Mouse (Mus musculus) CD4-positive helper T cell, adult 2 months (primary cell): ENCODE results near the gene Ctc1.
A peak's percentile ranks its signal among the peaks of the same experiment; 100 is the strongest.
"Not testable (repeated sequence)": the region's sequence is repeated elsewhere in the genome, so short reads cannot be mapped to it uniquely, and the experiment has no call there.

Experiments
- DNase-seq: peaks from one replicate; pipeline ENCODE4 v3.0.0-alpha.2; 2012; ENCODE audit warnings: low read depth, missing footprints, low spot score

Ctc1 gene

DNA sequence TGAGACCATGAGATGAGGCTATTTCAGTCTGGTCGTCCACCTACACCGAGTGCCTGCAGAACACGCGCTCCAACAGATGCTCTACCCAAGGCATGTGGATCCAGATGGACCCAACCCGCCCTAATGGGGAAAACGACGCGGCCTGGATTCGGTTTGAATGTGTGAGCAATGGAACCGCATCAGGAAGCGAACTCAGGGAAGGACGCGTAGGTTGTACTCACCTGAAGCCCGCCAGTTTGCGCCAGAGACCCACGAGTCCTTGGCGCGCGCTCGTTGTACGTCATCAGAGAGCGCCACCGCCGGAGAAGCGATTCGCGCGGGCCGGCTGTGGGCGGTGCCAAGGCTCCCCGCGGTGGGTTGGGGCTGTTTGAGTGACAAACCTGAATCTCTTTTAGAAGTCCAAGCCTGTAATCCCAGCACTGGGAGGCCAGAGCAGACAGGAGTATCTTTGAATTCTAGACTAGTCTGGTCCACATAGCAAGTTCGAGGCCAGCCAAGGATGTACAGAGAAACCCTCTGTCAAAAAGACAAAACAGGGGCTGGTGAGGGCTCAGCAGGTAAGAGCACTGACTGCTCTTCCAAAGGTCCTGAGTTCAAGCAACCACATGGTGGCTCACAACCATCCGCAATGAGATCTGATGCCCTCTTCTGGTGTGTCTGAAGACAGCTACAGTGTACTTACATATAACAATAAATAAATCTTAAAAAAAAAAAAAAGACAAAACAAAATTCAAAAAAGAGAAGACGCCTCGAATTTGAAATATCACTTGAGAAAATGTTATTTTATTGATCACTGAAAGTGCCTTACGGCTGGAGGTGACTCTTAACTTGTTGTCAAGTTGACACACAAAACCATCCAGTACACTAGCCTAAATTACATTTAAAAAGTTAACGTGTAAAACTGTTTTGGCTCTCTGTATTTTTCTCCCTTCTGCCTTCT lies 7.3 kb upstream of the Ctc1 start, which contains the start of gene Pfas:
Gene Pfas, minus strand, starts transcription at position 279 of the 940 bp plus-strand sequence.
- DNase-seq, result peak; percentile 94

DNA sequence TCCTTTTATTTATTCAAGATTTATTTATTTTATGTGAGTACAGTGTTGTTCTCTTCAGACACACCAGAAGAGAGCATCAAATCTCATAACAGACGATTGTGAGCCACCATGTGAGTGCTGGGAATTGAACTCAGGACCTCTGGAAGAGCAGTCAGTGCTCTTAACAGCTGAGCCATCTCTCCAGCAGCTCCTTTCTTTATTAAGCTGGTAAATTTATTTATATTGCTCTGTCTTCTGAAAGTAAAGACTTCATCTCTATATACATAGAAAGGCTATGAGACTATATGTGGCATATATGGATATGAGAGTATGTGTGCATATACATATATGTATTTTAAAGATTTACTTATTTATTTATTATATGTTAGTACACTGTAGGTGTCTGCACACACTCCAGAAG lies 6.2 kb upstream of the Ctc1 start:
- DNase-seq, result no peak

- no peak for DNase-seq
Measured at GRCm38 (mm10) chr11:69010400-69011323, 5.0 kb upstream of the Ctc1 start.

DNA sequence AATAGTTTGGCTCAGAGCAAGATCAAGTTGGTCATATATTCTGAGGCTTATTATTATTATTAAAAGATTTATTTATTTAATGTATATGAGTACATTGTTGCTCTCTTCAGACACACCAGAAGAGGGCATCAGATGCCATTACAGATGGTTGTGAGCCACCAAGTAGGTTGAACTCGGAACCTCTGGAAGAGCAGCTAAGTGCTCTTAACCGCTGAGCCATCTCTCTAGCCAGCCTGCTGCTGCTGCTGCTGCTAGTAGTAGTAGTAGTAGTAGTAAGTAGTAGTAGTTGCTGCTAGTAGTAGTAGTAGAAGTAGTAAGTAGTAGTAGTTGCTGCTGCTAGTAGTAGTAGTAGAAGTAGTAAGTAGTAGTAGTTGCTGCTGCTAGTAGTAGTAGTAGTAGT lies 4.3 kb upstream of the Ctc1 start:
- DNase-seq, result not testable (repeated sequence)

DNA sequence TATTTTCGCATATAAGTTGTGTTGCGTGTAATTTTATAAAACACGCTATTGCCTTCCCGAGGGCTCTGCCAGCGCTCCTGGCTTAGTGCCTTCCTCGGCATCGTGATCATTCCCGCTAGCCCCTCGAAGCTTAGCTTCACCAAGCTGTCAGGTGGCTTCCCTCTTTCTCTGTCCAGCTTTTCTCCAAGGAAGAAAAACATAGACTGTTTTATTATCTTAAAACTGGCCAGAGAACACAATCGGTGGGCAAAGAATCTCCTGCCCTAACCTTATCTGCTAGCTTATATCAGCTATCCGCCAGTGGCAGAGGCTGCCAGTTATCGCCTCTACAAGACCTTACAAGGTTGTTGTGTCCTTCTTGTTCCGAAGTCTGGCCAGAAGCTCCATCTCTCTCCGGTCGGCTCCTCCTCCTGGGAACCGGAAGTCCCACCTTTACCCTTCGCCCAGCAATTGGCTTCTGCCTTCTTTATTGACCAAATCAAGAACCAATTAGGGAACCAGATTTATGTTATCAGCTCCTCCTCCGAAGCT lies 3.6 kb upstream of the Ctc1 start:
- peak; percentile 90 for DNase-seq

DNA sequence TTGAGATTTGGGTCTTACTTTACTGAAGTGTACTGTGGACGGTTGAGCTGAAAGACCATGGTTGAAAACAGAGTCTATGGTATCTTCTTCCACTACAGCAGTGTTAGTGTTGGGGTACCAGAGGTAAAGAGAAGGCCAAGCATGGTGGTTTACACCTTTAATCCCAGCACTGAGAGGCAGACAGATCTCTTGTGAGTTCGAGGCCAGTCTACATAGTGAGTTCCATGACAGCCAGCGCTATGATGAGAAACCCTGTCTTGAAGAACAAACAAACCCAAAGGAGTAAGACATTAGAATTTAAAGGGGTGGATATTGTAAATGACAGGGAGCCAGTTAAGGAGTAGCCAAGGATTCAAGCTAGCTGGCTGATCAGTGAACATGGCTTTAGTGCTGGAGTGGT lies 1.0 kb downstream of the Ctc1 start:
- DNase-seq, result no peak

DNA sequence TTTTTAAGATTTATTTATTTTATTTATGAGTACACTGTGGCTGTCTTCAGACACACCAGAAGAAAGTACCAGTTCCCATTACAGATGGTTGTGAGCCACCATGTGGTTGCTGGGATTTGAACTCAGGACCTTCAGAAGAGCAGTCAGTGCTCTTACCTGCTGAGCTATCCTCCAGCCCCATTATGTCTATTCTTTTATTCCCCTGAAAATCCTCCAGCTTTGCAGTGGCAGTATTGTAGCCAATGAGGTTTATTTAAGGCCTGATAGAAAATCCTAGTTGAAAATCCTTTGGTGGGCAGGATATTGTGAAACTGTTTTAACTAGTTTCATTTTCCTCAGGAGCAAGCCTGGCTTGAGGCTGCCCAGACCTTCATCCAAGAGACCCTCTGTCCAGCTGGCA lies 5.0 kb downstream of the Ctc1 start:
- no peak for DNase-seq

DNA sequence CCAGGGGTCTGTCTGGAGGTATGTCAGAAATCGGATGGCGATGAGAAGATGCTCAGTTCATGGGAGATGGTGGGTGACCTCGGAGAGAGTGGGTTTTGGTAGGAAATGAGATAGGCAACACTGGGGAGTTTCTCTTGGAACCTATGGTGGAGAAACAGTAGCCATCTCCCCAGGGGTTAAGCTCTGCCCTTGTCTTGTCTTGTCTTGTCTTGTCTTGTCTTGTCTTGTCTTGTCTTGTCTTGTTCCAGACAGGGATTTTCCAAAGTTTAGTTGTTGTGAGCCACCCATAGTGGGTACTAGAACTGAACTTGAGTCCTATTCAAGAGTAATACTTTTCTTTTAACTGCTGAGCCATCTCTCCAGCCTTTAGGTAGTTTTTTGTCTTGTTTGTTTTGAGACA lies 10.9 kb downstream of the Ctc1 start:
- no peak for DNase-seq

DNA sequence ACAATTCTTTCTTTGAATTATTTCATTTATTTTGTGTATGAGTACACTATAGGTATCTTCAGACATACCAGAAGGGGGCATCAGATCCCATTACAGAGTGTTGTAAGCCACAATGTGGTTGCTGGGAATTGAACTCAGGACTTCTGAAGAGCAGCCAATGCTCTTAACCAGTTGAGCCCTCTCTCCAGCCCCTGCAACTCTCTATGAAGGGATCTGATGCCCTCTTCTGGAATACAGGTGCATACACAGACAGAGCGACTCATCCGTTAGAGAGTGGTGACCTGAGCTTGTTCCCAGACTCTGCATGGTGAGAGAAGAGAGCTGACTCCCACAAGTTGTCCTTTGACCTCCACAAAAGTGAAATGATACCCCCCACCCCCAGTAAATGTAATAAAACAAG lies 13.1 kb downstream of the Ctc1 start:
- no peak for DNase-seq

GRCm38 (mm10) chr11:69033552-69033951 lies 17.8 kb downstream of the Ctc1 start:
- DNase-seq, result no peak

GRCm38 (mm10) chr11:69034585-69034984 lies 18.9 kb downstream of the Ctc1 start:
- DNase-seq, result no peak

DNA sequence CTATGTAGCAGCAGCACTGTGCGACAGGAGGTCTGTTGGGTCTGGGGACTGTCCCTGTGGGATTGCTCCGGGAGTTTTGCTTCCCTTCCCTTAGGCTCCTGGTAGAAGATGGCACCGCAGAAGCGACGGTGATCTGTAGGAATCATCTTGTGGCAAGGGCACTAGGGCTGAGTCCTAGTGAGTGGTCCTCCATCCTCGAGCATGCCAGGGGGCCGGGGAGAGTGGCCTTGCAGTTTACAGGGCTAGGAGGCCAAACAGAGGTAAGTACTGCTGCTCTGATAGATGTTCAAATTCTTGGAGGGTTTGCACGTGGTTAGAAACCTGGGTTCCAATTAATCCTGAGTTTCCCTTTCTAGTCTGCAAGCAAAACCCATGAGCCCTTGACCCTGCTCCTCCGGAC lies 19.7 kb downstream of the Ctc1 start:
- no peak for DNase-seq

- peak; percentile 85 for DNase-seq
Measured at GRCm38 (mm10) chr11:69035849-69036248, 20.1 kb downstream of the Ctc1 start.

DNA sequence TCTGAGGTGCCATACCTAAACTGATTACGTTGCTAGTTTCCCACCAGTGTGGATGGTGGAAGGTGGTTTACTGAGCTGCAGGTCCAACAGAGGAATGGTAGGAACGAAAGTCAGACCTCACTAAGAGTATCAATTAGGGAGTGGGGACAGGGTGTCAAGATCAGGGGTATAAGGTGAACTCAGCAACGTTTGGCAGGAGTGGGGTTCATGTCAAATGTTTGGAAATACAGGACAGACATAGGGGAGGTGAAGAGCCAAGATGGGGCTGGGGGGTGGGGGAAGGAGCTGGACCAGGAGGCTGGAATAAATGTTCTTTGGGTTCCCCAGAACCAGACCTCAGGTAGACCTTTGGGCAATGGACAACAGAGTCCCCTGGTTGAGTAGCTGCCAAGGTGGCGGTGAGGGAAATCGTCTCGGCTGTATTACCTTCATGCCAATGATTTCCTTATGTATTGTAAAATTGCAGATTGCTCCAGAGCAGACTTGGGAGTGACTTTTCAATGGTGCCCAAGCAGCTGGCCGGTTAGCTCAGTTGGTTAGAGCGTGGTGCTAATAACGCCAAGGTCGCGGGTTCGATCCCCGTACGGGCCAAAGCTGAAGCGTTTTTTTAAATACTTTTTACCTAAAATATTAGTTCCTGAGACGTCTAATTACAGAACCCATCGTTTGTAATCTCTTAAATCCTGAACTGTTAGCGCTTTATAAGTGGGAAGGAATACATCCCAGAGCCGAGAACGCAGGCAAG lies 20.9 kb downstream of the Ctc1 start:
- DNase-seq, result peak; percentile 87

DNA sequence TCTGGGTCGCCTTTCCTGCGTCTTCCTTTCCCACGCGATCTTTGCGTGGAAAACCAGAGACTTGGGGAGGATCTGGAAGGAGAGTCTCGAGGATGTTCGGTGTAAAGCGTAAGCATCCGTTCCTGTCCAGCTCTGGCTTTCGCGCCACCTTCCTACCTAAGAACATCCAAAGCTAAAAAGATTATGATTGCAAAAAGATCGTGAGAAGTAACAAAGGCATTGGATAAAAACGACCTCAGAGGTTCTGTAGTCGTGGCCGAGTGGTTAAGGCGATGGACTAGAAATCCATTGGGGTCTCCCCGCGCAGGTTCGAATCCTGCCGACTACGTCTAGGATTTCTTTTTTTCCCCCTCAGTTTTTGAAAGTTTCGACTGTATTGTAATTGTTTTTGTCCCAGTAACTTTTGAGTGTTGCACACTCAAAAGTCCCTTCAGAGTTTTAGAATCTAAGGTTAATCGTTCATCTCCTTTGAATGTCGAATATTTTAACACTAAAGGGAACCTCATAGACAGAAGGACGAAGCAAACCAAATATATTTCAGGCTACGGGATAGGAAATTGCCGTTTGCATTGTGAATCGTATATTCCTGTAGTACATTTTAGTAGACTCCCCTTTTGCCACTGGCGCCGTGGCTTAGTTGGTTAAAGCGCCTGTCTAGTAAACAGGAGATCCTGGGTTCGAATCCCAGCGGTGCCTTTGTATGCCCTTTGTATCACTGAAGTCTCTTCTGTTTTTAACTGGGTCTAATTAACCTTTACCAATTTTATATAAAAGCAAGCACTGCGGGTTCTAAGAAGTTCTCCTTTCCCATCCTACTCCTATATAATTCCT lies 21.7 kb downstream of the Ctc1 start:
- peak; percentile 88 for DNase-seq

- peak; percentile 17 for DNase-seq
Measured at GRCm38 (mm10) chr11:69038173-69038572, 22.5 kb downstream of the Ctc1 start.

DNA sequence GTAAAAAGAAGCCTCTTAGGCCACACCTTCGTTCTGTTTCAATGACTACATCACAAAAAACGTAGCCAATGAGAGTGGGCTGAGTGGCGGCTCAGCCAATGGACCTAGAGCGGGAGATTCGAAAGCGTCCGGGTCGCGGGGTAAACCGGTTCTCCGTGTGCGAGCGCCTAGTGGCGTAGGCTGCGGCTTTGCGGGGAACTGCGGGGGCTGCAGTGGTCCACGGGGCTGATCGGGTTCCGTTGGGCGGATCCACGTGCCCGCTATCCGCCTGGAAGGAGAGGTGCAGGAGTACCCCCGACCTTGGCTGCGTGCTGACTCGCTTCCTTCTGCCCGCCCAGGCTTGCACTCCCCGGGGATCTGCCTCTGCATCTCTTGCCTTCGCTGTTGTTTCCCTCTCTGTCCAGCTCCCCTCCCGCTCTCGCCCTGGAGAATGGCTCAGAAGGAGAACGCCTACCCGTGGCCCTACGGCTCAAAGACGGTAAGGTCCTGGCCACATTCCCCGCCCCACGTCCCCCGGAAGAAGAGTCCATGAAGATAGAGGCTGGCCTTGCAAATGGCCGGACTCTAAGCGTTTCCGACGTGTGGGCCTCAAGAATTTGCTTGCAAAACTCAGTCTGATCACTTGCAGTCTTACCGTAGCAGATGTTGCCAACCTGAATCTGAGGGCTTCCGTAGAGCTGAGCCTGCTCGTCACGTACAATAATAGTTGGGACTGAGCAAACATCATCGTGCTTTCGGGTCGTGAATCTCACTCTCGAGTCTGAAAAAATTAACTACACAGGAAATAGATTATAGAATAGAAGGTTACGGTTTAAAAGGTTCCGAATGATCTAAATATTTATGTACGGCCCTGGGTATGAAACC lies 30.1 kb downstream of the Ctc1 start, which contains the start of gene Aurkb:
Gene Aurkb, plus strand, starts transcription at position 117 of the 864 bp plus-strand sequence.
- DNase-seq, result peak; percentile 91

- no peak for DNase-seq
Measured at GRCm38 (mm10) chr11:69046395-69046774, 30.7 kb downstream of the Ctc1 start.

- no peak for DNase-seq
Measured at GRCm38 (mm10) chr11:69047592-69047991, 31.9 kb downstream of the Ctc1 start.
